Mouse (Mus musculus): ENCODE measurements at regions not wholly inside any gene's neighbourhood (a gene's known extent, or its start where the extent isn't known, plus 50 kb on each side); places are given as distances from the start of the nearest gene placed in this dataset.

GRCm38 (mm10) chr7:71456421-71456820 is 105.1 kb upstream of the Gm10295 start:
- 83% methylated on average over 13 of the region's 13 CpGs for WGBS
- H3K4me1 ChIP-seq (ENCODE audit: control insufficient read depth, insufficient read depth, low read length), result no peaks in the 10 kb centered on the region
- no peak overlapping the region for H3K27ac ChIP-seq (ENCODE audit: low read depth, low read length)
- no peak overlapping the region for H3K4me2 ChIP-seq
- no peak overlapping the region for H3K9ac ChIP-seq (ENCODE audit: low read length)
- no peaks in the 10 kb centered on the region for H3K27me3 ChIP-seq (ENCODE audit: control insufficient read depth, insufficient read depth, low read length)
- DNase-seq (ENCODE audit: low spot score, missing footprints) (peak; percentile 75), ATAC-seq (ENCODE audit: low FRiP score) (no peak)
- H3K4me3 ChIP-seq (ENCODE audit: low read depth, low read length), result no peak overlapping the region
- H3K36me3 ChIP-seq (ENCODE audit: control insufficient read depth, insufficient read depth, low read length), result no peaks in the 10 kb centered on the region
- H3K9me3 ChIP-seq (ENCODE audit: control insufficient read depth, low read length), result no peaks in the 10 kb centered on the region

DNA sequence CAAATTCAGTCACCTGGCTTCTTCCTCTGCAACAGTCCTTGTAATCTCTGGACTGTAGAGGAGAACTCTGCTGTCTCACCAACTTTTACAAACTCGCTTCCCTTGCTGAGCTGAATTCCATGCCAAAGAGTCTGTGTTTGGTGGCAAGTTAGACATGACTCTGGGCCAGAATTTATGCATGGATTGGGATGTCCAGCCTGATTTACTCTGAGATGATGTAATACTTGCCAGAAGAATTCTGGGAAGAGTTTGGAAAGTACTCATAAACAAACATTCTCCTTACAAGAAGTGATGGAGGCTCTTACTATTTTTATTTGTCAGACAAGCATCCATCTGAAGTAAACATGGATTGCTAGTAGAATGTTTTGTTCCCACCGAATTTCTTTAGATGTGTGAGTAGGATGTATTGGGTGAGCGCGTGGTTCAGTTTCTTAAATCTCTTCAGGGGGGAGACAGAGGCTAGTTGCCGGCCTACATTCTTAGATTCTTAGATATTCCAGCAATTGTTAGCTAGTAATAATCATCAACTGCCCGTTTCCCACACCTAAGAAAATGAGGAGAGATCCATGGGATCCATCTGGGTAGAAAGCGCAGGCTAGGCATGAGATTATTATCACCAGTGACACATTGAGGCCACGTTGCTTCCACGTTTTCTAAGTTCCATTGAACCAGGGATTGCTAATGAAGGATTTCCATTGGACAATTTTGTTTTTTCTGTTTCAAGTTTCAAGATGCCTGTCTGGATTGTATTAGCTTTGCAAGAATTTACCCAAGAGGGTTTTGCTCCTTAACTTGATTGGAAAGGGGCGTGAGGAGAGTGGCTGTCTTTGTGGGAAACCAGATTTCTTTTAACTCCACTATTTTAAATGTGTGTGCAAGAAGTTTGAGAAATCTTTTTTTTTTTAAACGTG is 89.3 kb upstream of the Gm10295 start:
- DNase-seq (ENCODE audit: low spot score, missing footprints) (no peak), ATAC-seq (ENCODE audit: low FRiP score) (no peak)
- Histone ChIP-seq H3K4me1 (ENCODE audit: control insufficient read depth, insufficient read depth, low read length) (no peaks in the 10 kb centered on the region), H3K36me3 (ENCODE audit: control insufficient read depth, insufficient read depth, low read length) (no peaks in the 10 kb centered on the region), H3K27me3 (ENCODE audit: control insufficient read depth, insufficient read depth, low read length) (no peaks in the 10 kb centered on the region), H3K9ac (ENCODE audit: low read length) (no peak overlapping the region), H3K9me3 (ENCODE audit: control insufficient read depth, low read length) (no peaks in the 10 kb centered on the region), H3K4me3 (ENCODE audit: low read depth, low read length) (no peak overlapping the region), H3K4me2 (no peak overlapping the region), H3K27ac (ENCODE audit: low read depth, low read length) (no peak overlapping the region)
- WGBS, result 83% methylated on average over 11 of the region's 11 CpGs

- H3K9ac ChIP-seq (ENCODE audit: low read length), result no peak overlapping the region
- H3K9me3 ChIP-seq (ENCODE audit: control insufficient read depth, low read length), result no peaks in the 10 kb centered on the region
These were observed 74.7 kb upstream of the Gm10295 start for GRCm38 (mm10) chr7:71425982-71426381.

DNA sequence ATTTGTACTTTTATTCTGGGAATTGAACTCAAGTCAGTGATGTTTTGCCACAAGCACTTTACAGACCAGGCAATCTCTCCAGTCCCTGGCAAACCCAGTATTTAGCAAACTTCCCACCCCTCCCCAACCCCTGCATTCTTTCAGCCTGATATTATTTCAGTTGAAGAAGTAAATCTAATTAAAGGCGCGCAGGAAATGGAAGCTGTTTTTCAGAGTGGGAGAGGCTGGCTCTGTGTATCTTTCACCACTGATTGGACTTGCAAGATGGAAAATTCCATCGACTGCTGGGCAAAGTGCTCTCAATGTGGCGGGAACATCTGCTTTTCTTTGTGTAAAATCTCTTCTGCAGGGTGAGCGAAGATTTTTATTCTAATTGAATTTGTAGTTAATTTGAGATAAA is 68.0 kb upstream of the Gm10295 start:
- no peaks in the 10 kb centered on the region for H3K9me3 ChIP-seq (ENCODE audit: control insufficient read depth, low read length)
- no peaks in the 10 kb centered on the region for H3K4me1 ChIP-seq (ENCODE audit: control insufficient read depth, insufficient read depth, low read length)
- H3K9ac ChIP-seq (ENCODE audit: low read length), result no peak overlapping the region
- H3K27ac ChIP-seq (ENCODE audit: low read depth, low read length), result no peak overlapping the region
- no peaks in the 10 kb centered on the region for H3K36me3 ChIP-seq (ENCODE audit: control insufficient read depth, insufficient read depth, low read length)
- DNase-seq (ENCODE audit: low spot score, missing footprints), result peak; percentile 44
- 77% methylated on average over 5 of the region's 5 CpGs for WGBS
- H3K27me3 ChIP-seq (ENCODE audit: control insufficient read depth, insufficient read depth, low read length), result no peaks in the 10 kb centered on the region
- H3K4me2 ChIP-seq, result no peak overlapping the region
- H3K4me3 ChIP-seq (ENCODE audit: low read depth, low read length), result no peak overlapping the region
- ATAC-seq (ENCODE audit: low FRiP score), result no peak

More at GRCm38 (mm10) chr7:71425982-71426381, 74.7 kb upstream of the Gm10295 start:
- 75% methylated on average over 2 of the region's 2 CpGs for WGBS
- Histone ChIP-seq H3K27me3 (ENCODE audit: control insufficient read depth, insufficient read depth, low read length) (no peaks in the 10 kb centered on the region), H3K4me1 (ENCODE audit: control insufficient read depth, insufficient read depth, low read length) (no peaks in the 10 kb centered on the region), H3K4me2 (no peak overlapping the region), H3K4me3 (ENCODE audit: low read depth, low read length) (no peak overlapping the region), H3K36me3 (ENCODE audit: control insufficient read depth, insufficient read depth, low read length) (no peaks in the 10 kb centered on the region), H3K27ac (ENCODE audit: low read depth, low read length) (no peak overlapping the region)
- no peak for ATAC-seq (ENCODE audit: low FRiP score)
- DNase-seq (ENCODE audit: low spot score, missing footprints), result peak; percentile 45

DNA sequence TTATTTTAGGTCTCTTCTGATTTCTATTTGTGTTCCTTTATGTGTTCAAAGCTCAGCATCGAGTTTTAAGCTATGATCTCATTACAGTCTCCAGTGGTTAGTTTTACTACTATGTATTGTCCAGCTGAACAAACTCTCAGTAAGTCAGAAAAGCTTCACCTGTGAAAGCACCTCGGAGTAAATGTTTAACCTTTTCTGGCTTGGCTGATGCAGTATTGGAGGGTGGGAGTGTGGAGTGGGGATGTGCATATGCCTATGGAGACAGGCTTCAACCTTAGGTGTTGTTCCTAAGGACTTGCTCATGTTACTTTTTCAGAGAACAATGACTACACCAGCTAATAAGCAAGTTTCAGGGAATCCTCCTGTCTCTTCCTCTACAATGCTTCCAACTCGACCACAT is 67.6 kb upstream of the Gm10295 start:
- no peak overlapping the region for H3K27ac ChIP-seq (ENCODE audit: low read depth, low read length)
- no peaks in the 10 kb centered on the region for H3K4me1 ChIP-seq (ENCODE audit: control insufficient read depth, insufficient read depth, low read length)
- no peaks in the 10 kb centered on the region for H3K9me3 ChIP-seq (ENCODE audit: control insufficient read depth, low read length)
- DNase-seq (ENCODE audit: low spot score, missing footprints), result peak; percentile 75
- H3K4me2 ChIP-seq, result no peak overlapping the region
- WGBS, result 66% methylated on average over 3 of the region's 3 CpGs
- H3K9ac ChIP-seq (ENCODE audit: low read length), result no peak overlapping the region
- no peaks in the 10 kb centered on the region for H3K36me3 ChIP-seq (ENCODE audit: control insufficient read depth, insufficient read depth, low read length)
- no peaks in the 10 kb centered on the region for H3K27me3 ChIP-seq (ENCODE audit: control insufficient read depth, insufficient read depth, low read length)
- ATAC-seq (ENCODE audit: low FRiP score), result no peak
- no peak overlapping the region for H3K4me3 ChIP-seq (ENCODE audit: low read depth, low read length)

DNA sequence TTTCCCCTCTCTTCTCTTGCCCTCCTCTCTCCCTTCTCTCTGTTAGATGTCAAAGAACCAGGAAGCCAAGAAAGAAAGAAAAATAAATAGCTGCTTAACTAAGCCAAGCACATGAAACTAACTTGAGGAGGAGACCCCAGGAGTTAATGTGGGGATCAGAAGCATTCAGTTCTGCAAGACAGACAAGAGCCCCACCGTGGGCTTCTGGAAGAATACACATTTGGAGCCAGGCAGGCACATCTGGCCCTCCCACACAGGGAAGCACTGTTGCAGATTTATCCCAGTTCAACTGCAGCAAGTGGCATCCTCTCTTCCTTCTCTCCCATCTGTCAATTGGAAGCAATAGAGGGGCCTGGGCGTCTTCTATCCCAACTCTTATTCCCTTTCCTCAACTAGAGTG is 63.5 kb upstream of the Gm10295 start:
- peak; percentile 69 for DNase-seq (ENCODE audit: low spot score, missing footprints)
- Histone ChIP-seq H3K27ac (ENCODE audit: low read depth, low read length) (no peak overlapping the region), H3K9ac (ENCODE audit: low read length) (no peak overlapping the region), H3K9me3 (ENCODE audit: control insufficient read depth, low read length) (no peaks in the 10 kb centered on the region), H3K4me1 (ENCODE audit: control insufficient read depth, insufficient read depth, low read length) (peaks cover 3% of the 10 kb centered on the region; the same call in 1 of the 2 replicates), H3K4me3 (ENCODE audit: low read depth, low read length) (no peak overlapping the region), H3K4me2 (no peak overlapping the region), H3K36me3 (ENCODE audit: control insufficient read depth, insufficient read depth, low read length) (no peaks in the 10 kb centered on the region), H3K27me3 (ENCODE audit: control insufficient read depth, insufficient read depth, low read length) (no peaks in the 10 kb centered on the region; the same call in 1 of the 2 replicates)
- 67% methylated on average over 2 of the region's 2 CpGs for WGBS
- no peak for ATAC-seq (ENCODE audit: low FRiP score)

DNA sequence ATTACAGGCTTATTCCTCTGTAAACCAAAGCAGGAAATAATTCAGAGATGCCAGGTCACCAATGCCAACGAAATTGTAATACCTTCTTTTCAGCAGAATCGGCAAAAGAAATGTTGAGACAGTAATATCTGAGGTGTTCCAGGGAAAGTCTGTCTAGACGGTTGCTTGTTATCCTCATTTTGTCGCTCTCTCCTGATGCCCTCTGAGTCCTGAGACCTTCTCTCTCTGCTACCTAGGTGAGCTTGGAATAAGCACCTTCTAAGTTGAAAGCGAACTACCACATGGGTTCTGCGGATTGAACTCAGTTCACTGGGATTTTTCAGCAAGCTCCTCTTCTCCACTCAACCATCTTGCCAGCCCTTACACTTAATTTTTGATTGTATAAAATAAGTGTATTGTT is 61.8 kb upstream of the Gm10295 start:
- Histone ChIP-seq H3K4me2 (no peak overlapping the region), H3K4me3 (ENCODE audit: low read depth, low read length) (no peak overlapping the region), H3K36me3 (ENCODE audit: control insufficient read depth, insufficient read depth, low read length) (no peaks in the 10 kb centered on the region), H3K9ac (ENCODE audit: low read length) (no peak overlapping the region), H3K4me1 (ENCODE audit: control insufficient read depth, insufficient read depth, low read length) (peaks cover 3% of the 10 kb centered on the region; the same call in 1 of the 2 replicates), H3K27me3 (ENCODE audit: control insufficient read depth, insufficient read depth, low read length) (no peaks in the 10 kb centered on the region; the same call in 1 of the 2 replicates), H3K27ac (ENCODE audit: low read depth, low read length) (no peak overlapping the region), H3K9me3 (ENCODE audit: control insufficient read depth, low read length) (no peaks in the 10 kb centered on the region)
- ATAC-seq (ENCODE audit: low FRiP score) (no peak), DNase-seq (ENCODE audit: low spot score, missing footprints) (peak; percentile 78)
- 87% methylated on average over 6 of the region's 6 CpGs for WGBS

- Histone ChIP-seq H3K27me3 (ENCODE audit: control insufficient read depth, insufficient read depth, low read length) (no peaks in the 10 kb centered on the region; the same call in 1 of the 2 replicates), H3K9ac (ENCODE audit: low read length) (peak overlapping the region; percentile 16; the same call in 1 of the 2 replicates), H3K4me2 (peak overlapping the region; percentile 52), H3K27ac (ENCODE audit: low read depth, low read length) (no peak overlapping the region), H3K36me3 (ENCODE audit: control insufficient read depth, insufficient read depth, low read length) (no peaks in the 10 kb centered on the region), H3K4me1 (ENCODE audit: control insufficient read depth, insufficient read depth, low read length) (peaks cover 3% of the 10 kb centered on the region; the same call in 1 of the 2 replicates), H3K9me3 (ENCODE audit: control insufficient read depth, low read length) (no peaks in the 10 kb centered on the region), H3K4me3 (ENCODE audit: low read depth, low read length) (peak overlapping the region; percentile 22)
- ATAC-seq (ENCODE audit: low FRiP score) (peak; percentile 80), DNase-seq (ENCODE audit: low spot score, missing footprints) (peak; percentile 95)
- WGBS, result 4% methylated on average over 12 of the region's 12 CpGs
These were observed 60.8 kb upstream of the Gm10295 start for GRCm38 (mm10) chr7:71412079-71412478.

DNA sequence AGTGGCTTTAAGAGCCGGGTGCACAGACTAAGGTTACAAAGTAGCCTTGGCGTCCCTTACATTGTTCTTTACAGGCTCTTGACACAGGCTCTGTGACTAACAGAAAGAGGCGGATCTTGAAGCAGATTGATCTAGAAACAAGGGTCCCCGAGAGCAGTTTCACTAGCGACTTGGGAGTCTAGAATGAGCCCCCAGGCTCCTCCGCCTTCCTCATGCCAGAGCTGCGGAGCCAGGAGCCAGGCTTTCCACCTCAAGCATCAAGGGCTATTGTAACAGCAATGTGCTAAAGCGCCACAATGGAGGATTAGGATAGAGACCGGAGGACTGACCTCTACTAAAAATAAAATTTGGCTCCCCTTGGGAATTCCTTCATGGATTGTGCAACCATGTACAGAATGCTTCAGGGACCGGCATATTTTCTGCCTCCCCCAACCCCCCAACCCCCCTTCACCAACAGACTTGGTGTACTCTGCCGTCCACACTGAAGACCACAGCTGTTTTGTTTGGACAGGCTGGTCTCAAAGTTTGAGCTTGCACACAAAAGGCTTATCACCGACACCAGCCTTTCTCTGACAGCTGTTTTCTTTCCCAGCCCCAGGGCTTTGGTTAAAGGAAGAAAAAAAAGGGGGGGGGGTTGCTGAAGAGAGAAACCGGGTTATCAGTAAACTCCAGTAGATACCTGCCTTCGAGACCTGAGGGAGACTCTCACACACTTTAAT is 60.2 kb upstream of the Gm10295 start:
- ATAC-seq (ENCODE audit: low FRiP score), result peak; percentile 87
- H3K27ac ChIP-seq (ENCODE audit: low read depth, low read length), result peak overlapping the region; percentile 76

More for the DNA sequence above, 60.2 kb upstream of the Gm10295 start:
- peak; percentile 95 for DNase-seq (ENCODE audit: low spot score, missing footprints)
- Histone ChIP-seq H3K36me3 (ENCODE audit: control insufficient read depth, insufficient read depth, low read length) (no peaks in the 10 kb centered on the region), H3K4me3 (ENCODE audit: low read depth, low read length) (peak overlapping the region; percentile 22), H3K9me3 (ENCODE audit: control insufficient read depth, low read length) (no peaks in the 10 kb centered on the region), H3K27me3 (ENCODE audit: control insufficient read depth, insufficient read depth, low read length) (no peaks in the 10 kb centered on the region; the same call in 1 of the 2 replicates), H3K4me1 (ENCODE audit: control insufficient read depth, insufficient read depth, low read length) (peaks cover 3% of the 10 kb centered on the region; the same call in 1 of the 2 replicates), H3K4me2 (peak overlapping the region; percentile 52), H3K9ac (ENCODE audit: low read length) (peak overlapping the region; percentile 53)
- WGBS, result 7% methylated on average over 14 of the region's 14 CpGs
